Mouse (Mus musculus) thymus, postnatal 4 days (tissue): ENCODE results near the gene Parvb.

Experiments
- DNase-seq: peaks from one replicate; pipeline ENCODE4 v3.0.0; 2021

The Parvb gene

DNA sequence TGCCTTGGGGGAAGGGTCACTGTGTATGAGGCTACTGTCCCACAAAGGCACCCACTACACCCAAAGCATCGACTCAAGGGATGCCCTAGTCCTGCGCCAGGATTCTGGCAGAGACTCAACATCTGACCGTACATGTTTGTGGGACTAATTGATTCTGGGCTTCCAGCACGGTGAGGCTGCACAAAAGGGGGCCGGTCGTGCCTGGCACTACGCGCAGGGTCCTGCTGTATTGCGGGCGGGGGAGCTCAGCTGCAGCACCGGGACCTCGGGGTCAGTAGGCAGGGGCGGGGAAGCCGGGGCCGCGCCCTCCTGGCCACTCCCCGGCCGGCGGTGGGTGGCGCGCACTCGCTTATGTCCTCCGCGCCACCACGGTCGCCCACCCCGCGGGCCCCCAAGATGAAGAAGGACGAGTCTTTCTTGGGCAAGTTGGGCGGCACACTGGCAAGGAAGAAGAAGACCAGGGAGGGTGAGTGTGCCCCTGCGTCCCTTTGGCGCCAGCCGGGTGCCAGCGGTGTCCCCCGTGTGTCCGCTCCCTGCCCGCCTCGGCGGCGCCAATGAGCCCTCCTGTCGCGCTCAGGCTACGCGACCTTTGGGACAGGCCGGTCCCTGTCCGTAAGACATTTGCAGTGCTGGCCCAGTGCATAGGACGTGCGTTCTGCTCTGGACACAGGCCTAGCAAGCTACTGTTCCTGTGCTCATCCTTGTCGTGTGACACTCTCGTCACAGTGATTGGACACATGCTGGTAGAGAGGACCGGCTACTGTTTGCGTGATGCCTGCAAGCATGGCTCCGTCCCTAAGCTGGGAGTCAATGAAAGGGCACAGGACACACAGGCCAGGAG, at the start of gene Parvb:
TSS of gene Parvb (plus strand) at position 323 of the 841 bp plus-strand sequence.
- no peak for DNase-seq

DNA sequence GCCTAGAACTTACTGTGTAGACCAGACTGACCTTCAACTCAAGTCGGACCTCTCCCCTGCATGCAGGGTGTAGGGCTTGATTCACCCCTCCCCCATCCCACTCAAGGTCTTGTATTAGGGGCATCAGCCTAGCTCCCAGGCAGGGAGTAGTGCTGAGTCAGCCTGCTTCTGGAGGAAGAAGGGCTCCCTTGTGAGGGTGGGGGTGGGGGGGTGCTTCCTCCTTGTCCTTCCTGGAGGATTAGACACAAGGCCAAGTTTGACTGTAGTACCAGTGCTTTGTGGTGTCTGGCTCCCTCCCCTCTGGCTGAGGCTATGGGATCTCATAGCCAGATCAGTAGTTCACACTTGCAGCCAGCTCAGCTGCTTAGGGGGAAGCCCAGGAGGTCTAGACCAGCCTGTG, 47.9 kb upstream of the Parvb start:
- no peak for DNase-seq

DNA sequence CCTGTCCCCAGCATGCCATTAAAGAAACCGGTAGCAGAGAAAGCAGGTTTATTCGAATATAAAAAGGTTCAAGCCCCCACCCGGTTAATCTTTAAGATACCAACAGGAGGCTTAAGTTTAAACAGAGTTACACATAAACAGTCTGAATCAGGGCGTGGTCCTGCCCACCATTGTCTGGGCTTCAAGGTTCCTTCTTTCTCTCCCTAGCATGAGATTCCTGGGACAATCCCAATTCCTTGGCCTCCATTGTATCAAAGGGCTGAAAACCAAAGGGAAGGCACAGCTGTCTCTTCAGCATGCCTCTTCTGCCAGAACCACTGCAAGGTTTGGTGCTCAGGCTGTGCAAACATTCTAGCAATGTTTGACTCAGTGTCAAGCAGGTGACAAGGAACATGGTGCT, 45.6 kb upstream of the Parvb start:
- DNase-seq = no peak

DNA sequence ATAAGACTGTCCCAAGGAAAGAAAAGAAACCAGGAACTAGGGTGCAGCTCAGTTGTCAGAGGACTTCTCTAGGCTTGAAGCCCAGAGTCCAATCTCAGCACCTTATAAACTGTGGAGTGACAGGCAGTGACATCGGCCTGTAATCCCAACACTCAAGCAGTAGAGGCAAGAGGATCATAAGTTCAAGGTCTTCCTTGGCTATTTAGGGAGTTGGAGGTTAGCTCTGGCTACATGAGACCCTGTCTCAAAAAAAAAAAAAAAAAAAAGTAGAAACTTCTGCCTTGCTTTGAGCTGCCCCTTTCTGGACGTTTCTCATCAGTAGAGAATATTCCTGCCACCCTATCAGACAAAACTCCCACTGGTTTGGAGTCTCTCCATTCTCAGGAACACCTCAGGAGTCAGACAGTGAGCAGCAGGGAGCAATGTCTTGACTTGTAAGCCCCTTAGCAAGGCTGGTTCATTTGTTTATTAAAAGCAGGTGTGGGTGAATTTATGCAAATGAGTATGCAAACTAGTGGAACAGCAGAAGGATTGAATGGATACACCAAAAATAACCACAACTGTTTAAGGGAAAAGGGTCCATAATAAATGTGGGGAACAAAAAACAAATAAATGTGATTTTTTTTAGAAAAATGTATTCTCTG, 42.8 kb upstream of the Parvb start:
- DNase-seq = no peak

DNA sequence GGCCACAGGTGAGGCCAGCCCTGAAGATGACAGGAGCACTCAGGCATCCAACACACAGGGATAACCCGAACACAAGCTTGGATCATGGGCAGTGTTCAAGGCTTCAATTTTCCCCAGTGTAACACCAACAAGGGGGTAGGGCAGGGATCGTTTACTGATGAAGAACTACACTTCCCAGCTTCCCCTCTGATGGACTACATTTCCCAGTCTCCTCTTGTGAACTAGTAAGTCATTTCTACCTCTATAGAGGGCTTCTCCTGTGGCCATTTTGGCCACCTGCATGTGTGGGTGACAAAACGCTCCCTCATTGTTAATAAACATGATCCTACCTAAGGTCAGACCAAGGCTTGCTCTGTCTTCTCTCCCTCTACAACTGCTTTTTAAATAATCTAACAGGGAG, 42.0 kb upstream of the Parvb start:
- no peak for DNase-seq

DNA sequence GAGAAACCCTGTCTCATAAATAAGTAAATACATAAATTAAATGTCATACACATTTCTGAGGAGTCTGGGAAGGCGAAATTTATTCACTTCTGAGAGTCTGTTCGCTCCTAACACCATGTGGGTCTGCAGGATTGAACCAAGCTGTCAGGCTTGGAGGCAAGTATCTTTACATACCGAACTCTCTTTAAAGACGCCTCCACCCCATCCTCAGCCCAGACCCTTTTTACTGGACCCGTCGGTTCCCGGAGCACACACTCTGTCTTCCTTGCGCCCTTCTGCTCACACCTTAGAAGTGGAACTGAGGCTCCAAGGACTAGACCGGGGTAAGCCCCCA, 40.2 kb upstream of the Parvb start:
- no peak for DNase-seq

DNA sequence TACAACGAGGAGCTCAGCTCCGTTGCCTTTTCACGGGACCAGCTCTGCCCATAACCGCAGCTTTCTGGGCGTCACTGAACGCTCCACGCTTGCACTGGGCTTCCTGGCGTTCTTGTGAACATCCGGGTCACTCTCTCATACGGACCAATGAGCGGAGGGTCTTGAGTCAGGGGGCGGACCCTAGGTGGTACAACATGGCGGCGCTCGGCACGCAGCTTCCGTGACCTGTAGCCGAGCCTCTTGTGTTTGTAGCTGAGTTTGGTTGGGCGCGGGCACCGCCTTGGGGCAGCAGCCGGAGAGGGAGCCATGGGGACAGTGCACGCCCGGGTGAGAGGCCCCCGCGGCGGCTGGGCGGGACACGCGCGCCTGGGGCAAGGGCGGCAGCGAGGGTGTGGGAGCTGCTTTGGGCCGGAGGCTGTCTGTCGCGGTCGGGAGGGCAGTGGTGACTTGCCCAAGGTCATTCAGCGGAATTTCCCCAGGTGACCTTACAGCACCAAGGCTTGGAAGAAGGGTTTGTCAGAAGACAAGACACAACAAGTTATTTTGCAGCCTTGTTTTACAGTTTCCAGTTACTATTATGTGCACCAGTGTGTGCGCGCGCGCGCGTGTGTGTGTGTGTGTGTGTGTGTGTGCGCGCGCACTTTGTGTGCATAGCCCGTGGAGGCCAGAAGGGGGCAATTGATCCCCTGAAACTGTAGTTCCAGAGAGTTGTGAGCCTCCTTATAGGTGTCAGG, 39.6 kb upstream of the Parvb start, which contains the start of gene Samm50:
TSS of gene Samm50 (plus strand) at position 184 of the 734 bp plus-strand sequence.
- peak; percentile 89 for DNase-seq

DNA sequence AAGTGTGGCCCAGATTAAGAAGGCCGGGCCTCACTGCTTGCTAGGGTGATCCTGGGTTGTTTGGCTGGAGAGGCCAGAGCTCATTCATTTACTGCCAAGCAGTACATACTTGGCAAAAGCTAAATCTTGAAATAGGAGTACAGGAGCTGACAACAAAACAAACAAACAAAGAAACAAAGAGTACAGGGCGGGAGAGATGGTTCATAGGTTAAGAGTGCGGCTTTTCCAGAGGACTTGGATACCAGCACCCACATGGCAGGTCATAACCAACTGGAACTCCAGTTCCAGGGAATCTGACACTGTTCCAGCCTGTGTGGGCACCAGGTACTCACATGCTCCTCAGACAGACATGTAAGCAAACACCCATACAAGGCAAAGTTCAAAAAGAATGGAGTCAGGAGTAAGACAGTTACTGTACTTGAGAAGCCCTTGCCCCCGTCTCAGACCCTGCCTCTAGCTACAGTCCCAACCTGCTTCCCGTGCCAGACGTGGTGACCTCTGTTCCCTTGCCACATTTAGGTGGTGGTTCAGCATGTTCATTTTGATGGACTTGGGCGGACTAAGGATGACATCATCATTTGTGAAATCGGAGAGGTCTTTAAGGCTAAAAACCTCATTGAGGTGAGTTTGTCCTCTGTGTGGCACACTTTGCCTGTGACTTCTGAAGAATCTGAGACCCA, 35.2 kb upstream of the Parvb start:
- DNase-seq = no peak

DNA sequence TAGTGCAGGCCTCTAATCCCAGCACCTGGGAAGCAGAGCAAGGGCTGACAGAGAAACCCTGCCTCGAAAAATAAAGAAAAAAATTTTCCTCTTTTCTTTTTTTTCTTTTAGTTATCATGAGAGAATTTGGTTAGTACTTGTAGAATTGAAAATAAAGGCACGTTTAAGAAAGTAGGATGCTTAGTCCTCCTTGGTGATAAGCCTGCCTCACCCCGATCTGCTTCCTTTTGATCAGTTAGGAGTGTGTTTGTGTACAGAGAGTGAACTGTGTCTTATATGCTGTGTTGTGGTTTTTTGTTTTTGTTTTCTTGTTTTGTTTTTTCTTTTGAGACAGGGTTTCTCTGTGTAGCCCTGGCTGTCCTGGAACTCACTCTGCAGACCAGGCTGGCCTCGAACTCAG, 24.5 kb upstream of the Parvb start:
- no peak for DNase-seq

DNA sequence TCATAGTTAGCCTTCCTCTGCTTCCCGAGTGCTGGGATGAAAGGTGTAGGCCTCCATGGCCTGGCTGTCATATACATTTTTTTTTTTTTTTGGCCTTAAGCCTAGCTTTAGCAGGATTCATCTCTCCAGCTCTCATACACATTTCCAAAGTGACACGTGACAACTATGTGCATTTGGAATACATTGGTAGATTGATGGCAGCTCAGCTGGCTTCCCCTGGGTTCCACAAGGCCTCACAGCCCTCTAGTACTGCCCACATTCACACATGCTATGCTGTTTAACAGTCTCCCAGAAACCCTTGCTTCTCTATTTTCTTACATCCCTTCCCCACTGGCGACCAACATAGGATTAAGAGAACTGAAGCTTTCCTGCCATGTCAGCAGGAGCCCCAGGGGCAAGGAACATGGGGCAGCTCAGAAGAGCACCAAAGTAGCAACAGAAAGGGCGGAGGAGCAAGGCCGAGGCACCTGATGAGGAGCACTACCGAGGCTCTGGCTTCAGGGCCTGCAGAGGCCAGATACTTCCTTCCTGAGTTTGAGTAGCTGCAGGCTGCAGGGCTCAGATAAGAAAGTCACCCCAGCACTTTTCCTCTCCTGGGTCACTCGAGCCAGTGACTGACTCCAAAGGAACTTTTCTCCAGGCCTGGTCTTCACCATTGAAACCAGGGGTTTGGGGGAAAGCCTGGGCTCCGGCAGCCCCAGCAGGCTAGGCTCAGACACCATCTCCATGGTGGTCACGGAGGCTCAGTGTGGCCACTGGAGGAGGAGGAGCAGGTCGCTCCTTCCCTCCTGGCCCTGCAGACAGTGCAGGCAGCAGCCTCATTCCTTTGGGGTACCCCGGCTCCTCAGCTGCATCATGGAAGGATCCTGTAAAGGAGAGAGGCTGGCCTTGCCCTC, 22.1 kb upstream of the Parvb start:
- no peak for DNase-seq

DNA sequence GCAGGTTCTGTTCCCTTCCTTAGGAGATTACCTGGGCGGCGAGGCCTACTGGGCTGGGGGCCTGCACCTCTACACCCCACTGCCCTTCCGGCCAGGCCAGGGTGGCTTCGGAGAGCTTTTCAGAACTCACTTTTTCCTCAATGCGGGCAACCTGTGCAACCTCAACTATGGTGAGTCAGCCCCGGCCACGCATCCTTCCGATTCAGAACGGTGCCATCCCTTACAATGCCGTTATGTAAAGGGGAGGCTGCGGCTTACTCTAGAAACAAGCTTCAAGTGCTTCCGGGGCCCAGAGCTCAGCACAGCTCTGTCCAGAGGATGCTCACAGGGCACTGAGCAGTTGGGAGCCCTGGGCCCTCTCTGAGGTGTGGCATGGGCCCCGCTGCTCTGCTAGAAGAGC, 21.4 kb upstream of the Parvb start:
- DNase-seq = no peak

DNA sequence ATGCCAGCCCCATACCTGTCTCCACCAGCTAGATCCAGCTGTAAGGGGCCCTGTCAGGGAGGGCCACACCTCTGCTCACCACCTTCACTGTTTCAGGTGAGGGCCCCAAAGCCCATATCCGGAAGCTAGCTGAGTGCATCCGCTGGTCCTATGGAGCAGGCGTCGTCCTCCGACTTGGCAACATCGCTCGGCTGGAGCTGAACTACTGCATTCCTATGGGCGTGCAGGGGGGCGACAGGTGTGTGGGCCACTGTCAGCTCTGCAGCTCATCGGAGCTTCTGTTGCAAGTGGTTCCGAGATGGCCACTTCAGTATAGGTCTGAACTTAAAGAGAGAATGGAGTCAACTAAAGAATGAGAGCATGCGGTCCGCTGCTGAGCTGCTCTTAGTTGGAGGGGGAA, 20.9 kb upstream of the Parvb start:
- no peak for DNase-seq

DNA sequence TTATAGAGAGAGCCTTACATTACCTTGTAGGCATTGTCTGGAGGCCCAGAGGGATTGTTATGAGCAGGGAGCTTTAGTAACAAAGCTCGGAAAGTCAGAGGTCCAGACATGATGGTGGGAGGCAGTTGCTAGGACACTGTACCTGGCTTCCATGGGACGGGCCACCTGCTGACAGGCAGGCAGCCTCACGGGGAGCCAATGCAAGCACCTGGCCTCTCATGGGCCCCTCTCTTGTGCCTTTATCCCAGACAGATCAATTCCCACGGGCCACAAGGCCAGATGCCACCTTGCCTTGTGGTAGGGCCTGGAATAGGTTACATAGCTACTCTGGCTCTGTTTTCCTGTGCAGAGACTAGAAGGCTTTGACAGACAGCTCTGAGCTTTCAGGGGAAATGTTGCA, 20.3 kb upstream of the Parvb start:
- no peak for DNase-seq

DNA sequence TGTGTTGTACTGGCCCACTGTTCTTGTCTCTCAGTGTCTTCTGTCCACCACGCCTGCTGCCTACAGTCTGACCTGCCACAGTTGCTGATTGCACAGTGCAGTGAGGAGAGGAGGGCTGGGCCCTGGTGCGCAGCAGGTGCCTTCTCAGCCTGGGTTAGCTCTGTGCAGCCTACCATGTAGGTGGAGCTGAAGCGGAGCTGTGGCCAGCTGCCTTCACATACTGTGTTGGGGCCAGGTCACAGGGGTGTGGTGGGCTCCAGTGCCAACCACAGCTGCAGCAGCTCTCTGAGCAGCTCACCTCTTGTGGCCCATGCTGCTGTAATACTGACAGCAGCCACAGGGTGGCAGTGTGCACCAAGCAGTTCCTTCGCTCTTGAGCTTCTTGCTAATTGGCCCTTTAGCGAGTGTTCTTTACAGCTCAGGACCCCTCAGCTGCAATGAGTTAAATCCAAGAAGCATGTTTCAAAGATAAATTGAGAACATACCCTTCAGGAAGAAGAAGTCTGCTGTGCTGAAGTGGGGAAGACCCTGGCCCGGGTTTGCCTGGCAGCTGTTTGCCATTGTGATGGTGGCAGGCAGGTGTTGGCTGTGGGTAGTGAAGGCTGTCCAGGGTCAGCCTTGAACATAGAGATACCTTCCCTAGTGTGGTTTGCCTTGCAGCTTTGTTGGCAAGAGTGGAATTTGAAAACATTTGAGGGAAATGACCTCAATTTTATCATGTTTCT, 19.6 kb upstream of the Parvb start:
- DNase-seq = peak; percentile 92

DNA sequence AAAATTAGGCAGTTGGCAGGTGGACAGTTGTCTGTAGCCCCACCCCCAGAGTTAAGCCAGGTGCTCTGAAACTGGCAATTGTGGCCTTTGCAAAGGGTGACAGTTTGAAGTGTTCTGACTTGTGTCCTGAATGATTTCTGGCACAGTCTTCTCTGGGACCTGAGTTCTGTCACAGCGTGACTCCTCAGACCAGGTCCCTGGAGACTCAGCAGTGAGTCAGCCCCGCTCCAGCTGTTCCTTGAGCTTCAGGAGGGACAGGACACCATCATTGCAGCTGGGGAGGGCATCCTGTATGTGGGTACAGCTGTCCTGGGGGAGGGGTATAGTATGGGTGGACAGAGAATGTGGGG, 19.1 kb upstream of the Parvb start:
- no peak for DNase-seq

DNA sequence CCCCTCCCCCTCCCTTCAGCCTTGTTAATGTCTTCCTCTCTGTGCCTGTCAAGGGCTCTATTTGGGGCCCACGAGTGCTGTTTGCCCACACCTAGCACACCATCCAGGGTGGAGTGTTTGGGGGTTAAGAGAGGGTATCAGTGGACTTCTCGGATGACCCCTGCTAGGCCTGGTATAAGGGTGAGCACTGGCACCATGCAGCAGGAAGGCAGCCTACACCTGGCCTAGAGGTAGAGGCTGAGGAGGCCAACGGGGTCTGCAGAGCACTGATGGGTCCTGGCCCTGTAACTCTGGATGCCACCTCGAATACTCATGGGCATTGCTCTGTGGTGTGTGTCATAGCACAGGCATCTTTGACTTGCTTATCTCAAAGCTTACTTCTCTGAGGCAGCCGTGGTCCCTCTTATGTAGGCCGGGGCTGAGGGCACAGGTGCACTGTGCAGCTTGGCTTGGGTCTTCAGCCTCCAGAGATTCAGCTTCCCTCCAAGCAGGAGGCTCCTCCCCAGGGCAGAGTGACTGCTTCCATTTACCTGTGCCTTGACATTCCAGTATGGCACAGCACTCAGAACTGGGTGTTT, 18.6 kb upstream of the Parvb start:
- peak; percentile 28 for DNase-seq

DNA sequence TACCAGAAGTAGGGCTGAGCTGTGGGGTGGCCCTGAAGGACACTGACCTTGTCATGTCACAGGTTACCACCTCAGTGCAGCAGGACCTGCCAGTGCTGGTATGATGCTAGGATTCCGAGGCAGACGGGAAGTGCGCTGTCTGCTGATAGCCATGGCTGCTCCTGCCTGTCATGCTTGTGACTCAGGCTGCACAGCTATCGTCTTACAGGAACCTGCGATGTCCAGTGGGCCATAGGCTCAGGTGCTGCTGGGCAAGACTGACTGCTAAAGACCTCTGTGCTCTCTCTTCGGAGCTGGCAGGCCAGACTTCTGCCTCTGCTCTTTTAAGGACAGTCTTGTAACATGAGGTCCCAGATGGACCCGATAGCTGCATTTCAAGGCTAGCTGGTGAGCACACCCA, 17.4 kb upstream of the Parvb start:
- no peak for DNase-seq

DNA sequence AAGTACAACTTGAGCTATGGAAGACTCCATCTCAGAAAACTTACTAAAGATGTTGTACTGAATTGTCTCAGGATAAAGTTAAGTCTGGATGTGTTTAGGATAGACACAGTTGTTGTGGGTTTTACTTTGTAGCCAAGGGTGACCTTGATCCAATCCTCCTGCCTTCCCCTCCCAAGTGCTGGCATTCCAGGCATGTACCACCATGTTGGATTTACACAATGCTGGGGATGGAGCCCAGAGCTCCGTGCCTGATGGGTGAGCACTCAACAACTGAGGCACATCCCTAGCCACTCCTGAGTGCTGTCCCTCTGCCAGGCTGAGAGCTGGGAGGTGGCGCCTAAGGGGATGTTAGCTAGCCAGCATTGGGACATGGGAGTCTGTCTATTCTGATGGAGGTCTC, 16.6 kb upstream of the Parvb start:
- no peak for DNase-seq

DNA sequence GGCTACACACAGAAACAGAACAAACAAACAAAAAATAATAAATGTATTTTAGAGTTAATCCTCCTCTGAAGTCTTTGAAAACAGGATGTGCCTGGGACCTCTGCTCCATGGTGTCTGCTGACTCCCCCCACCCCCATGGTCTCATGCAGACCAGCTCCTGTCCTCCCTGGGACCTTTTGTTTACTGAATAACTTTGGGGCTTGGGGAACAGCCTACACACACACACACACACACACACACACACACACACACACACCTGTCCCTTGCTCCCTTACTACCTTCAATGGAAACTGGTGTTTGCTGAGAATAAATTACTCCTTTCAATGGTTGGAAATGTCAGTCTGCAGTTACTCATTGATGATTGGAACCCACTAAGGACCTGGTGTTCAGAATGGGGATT, 15.8 kb upstream of the Parvb start:
- DNase-seq = no peak

DNA sequence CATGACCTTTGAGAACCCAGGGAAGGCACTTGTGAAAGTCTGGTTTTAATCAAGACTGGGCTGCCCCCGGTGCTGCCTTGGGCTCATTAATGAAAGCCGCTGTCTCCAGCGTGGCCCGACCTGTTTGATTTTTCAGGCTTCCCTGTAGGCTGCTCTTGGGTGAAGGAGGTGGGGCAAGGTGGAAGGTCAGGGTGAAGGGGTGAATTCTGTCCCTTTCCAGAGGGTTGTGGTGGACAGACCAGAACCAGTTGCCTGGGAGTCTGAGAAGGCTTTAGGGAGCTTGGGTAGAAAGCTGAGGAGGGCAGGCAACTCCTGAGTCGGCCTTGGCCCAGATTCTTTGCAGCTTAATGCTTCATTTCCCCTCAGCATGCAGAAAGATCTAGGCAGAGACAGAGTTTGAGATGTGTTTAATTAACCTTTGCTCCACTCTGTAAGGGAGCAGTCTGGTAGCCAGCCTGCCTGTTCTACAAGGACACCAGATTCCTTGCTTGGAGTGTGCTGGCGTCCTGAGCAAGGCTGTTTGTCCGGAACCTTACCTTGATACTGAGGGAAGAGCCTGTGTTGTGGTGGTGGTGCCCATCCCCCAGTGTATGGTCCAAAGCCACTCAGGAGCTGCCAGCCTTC, 15.3 kb upstream of the Parvb start:
- DNase-seq = no peak
